Mouse (Mus musculus) layer of hippocampus, adult 9-11 months (tissue): ENCODE measurements around the gene Mrpl33.
"Not testable (repeated sequence)": the region's sequence is repeated elsewhere in the genome, so short reads cannot be mapped to it uniquely, and the experiment has no call there.

Experiments
- DNase-seq: peaks from one replicate; pipeline ENCODE4 v3.0.0; 2022

The Mrpl33 gene

DNA sequence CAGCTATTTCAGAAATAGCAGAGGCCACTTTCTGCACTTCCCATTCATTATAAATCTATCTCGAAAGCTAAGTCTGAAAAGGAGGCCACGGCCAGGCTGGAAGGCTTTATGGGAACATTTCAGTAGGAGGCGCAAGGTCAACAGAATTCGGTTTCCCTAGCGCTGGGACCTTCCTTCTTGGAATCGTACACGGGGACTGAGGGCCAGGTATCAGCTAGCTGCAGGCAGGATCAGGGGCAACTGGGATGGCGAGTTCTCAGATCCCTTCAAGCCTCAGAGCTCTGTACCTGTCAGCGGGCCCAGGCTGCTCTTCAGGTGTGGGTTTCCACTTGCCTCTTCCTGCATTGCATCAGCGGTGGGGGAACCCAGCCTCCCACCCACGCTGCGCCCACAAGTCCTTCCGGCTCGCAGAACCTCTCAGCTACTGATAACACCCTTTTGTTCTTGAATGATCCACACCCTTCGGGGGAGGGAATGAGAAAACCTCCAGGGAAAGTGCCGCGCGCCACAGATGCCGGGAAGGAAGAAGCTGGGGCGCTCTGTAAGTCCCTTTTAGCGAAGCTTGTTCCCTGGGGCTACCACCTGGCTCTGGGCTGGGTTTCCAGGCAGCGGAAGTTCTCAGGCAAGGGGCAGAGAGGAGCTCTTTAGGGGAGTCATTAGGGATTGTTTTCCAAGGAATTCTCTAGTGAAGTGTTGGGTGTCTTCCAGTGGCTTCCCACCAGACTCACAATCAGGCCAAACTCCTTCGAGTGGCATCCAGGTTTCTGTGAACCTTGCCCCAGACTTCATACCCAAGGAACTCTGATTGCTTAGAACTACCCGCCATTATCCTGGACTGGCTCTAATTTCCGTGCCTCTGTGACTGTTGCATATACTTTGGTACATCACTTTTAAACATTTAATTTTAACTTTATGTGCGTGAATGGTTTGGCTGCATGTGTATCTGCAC is at the start of gene Mrpl33:
TSS of gene Mrpl33 (plus strand) at position 455 of the 949 bp plus-strand sequence.
- DNase-seq, result peak; percentile 23

DNA sequence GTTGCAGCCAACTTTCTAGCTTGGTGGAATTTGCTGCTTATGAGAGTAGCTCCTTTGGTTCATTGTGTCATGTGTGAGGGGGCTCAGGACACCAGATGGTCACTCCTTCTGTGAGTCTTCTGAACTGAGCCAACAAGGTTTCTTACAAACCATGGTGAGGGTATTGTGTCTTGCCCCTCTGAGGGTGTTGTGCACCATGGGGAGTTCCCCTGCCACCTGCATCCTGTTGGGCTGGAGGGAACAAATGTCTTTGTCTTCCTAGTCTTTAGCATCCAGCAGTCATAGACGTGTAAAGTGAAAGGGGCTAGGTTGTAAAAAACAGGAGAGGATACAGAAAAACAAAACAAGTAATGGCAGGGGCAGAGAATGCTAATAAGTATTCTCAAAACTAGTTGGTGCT is 37.3 kb upstream of the Mrpl33 start:
- no peak for DNase-seq

DNA sequence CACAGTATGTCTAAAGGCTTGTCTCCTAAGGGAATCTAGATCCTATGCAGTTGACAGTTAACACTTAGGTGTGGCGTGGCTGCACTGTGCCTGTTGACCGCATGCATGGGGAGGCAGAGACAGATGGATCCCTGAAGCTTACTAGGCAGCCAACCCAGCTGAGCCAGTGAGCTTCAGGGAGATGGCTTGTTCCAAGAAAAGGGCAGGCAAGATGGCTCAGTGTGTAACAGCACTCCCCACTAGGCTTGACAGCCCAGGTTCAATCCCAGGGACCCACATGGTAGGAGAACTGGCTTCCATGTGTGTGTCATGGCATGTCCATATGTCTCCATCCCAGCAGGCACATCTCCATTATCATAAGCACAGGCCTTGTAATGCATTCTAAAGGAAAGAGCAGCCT is 36.4 kb upstream of the Mrpl33 start:
- no peak for DNase-seq

DNA sequence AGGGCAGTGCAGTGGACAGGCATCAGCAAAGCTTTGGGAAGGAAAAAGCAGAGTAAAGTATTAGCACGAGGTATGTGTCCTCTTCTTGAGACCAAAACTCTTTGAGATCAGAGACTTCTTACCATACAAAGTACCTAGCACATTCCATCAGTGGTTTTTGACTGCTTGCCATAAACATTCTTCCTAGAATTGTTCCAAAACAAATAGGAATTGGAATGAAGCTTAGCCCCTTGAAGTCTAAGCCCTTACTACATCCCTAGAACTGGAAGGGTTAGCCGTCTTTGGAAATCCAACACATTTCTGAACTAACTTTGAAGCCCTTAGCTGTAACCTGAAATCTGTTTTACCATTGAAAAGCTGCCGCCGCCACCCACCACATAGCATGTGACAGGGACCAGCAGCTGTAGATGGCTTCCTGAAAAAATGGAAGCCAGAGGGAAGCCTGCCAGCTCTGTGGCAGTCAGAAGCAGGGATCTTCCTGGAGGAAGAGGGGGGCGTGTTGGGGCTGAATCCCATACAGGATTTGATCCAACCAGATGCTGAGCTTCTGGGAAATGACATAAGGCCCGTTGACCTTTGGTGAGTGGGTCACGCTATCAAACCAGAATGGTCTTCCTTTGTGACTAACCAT is 34.6 kb upstream of the Mrpl33 start:
- peak; percentile 81 for DNase-seq

DNA sequence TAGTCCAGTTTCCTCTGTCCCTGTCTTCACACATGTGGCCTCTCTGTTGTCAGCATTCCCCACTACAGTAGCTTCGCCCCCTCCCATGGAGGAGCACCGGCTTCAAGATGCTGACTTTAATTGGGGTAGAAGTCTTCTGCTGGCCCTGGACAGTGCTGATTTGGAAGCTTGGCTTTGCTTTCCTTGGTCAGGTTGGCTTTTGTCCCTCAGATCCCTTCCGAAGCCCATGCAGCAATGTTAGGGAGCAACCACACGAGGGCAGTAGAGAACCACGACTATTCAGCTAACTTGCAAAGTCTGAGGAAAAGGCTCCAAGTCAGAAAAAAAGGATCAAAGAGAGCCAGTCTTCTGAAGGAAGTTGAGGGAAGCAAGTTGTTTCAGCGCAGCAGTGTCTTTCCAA is 33.2 kb upstream of the Mrpl33 start:
- DNase-seq, result peak; percentile 55

DNA sequence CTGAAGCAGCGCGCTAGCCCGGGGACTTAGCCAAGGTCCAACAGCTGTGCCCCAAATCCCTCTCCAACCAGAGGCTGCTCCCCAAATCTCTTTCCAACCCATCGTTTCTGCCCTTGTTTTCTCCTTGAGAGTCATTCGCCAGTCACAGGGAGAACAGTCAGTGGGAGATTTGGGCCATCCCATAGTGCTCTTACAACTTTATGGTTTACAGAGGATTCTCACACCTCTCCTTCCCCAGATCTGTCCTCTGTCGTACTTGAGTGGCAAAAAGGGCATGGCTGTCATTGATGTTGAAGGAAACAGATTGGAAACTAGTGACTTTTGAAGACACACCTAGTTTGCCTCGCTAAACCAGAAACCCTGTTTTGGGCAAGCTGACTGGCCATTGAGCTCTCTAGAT is 32.8 kb upstream of the Mrpl33 start:
- no peak for DNase-seq

DNA sequence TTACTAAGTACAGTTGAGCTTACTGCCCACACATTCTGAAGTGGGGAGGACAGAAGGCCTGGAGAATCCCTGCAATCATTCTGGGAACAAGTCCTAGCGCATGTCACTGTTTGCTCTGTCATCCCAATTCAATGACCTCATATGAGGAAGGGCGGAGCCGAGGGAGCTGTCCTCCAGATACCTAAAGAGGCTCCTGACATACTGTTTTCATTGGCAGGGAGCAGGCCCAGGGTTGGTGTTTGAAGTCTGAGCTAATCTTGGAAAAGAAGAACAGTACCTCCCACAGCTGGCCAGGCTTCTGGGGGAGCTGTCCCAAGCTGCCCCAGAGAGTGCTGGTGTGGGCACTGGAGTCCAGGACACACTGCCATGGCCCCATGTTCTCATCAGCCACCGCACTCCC is 31.8 kb upstream of the Mrpl33 start:
- no peak for DNase-seq

DNA sequence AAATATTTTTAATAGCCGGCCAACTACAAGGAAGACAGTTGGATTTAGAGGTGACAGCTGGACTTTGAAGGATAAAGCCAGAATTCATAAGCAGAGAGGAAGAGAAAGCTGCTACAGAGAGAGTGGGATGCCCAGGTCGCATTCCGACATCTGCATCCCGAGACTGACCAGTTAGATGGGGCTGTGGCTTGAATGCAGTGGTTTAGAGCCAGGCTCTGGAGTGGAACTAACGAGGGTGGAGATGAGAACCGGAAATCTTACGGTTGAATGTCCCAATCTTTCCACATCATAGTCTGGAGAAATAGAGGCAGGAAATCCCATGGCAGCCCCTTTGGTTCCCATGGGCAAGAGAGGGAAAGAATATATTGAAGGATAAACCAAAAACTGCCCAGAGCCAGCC is 30.7 kb upstream of the Mrpl33 start:
- no peak for DNase-seq

DNA sequence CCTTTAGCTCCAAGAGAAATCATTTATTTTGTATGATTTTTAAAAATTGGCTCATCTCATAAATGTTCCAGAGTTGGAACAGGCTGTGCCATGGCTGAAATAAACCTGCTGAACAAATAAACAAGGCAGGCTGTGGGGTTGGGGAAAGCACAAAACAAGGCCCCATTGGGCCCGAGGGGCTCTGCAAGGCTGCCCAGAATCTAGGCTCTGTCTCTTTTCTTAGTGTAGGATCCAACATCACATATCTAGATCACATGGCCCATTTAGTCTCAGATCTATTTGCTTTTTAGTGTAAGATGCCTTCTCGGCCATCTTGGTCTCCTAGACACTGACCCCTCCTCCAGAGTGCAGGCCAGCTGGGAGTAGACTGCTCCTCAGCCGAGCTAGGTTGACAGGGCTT is 30.3 kb upstream of the Mrpl33 start:
- DNase-seq, result no peak

DNA sequence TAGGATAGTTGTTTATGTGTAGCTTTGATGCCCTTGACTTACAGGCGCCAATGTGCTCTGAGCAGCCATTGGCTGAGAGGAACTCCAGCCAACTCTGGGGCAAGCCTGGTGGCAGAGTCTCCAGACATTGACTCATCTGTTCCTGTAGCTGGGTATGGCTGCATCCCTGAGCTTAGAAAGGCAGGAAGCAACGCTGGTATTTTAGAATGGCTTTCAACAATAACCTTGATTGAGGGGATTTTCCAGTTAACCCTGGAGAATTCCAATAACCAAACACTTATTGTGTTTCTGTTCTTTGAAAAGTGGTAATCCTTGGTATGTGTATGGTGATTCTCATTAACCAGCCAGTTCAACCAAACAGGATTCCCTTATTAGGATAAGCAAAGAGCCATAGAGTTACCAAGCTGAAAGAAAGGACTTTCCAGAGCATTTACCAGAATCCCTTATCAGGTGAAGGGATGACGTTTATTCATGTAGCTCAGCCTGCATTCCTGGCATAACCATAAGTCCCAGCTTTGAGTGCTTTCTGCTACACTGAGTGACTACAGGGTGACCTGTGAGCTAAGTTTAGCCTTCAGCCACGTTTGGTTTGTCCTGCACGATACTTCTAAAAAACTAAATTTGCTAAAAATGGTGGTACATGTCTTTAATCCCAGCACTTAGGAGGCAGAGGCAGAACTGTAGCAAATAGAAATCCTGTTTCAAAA is 28.6 kb upstream of the Mrpl33 start:
- no peak for DNase-seq

DNA sequence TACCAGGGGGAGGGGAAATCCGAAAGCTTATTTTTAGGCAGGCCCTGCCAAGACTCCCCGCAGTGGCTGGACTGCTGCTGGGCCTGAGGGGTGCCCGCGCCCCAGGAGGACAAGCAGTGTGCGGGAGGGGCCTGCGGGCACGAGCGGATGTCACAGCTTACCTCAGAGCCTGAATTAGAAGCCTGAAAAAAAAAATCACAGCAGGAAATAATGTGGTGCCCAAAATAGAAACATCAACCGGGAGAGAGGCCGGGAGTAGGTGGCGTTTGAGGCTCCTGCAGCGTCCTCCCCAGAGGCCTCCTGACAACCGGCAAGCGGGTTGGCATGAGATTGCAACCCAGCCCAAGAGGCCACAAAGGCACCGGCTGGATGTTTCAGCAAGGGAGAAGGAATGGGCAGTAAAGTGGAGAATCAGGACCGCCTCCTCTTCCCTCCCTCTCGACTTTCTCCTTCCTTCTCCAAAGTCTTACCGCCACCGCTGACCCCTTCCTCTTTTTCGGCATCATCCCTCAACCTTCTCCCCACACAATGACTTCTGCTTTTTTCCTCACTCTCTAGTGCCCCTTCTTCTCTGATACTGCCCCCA is 25.6 kb upstream of the Mrpl33 start:
- DNase-seq, result peak; percentile 55

DNA sequence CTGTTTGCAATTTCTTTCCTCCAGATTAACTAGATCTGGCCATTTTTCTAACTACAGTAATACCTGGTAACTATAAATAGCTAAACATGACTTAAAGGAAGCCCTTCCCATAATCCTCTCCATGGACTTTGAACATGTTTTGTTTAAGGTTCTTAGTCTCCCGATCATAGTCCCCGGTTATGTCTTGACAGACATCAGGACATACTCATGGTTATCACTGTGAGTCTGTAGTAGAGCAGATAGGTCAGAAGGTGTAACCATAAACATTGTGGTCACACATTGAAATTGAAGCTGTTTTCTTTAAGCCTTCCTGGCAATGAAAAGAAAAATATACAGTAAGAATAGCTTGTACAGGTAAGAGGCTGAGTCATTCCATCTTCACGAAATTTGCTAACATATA is 23.0 kb upstream of the Mrpl33 start:
- no peak for DNase-seq

DNA sequence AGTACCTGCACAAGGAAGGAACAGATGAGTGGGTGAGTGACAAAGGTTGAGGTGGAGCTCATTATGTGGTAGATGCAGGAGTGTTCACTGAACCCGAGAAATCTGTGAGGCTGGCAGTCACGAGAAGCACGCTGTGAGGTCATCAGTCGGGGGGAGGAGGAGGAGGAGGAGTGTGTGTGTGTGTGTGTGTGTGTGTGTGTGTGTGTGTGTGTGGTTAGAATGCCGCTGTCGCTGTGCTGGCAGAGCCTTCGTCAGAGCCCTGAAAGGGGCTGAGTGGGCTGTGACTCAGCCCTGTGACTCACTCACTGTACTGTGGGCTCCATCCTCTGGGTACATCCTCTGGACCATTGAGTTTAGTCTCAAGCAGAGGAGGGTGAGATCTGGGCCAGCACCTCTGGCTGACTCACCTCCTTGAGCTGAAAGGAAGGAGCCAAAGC is 20.2 kb upstream of the Mrpl33 start:
- peak; percentile 53 for DNase-seq

DNA sequence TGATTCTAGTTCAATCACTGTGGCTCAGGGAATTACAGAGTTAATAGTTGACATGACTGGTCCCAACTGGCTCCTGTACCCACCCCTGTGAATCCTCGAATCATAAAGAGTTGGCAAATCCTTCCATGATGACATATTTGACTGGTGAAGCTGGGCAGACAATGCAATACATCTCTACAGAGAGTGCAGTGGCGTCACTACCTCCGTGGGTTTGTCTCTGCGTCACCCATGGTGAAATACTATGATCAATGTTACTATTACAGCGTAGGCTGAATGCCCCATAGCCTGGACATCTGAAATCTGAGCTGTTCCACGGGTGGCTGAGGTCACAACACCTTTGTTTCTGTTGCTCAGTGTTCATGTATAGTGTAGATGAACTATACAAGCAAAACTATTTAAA is 15.5 kb upstream of the Mrpl33 start:
- no peak for DNase-seq

DNA sequence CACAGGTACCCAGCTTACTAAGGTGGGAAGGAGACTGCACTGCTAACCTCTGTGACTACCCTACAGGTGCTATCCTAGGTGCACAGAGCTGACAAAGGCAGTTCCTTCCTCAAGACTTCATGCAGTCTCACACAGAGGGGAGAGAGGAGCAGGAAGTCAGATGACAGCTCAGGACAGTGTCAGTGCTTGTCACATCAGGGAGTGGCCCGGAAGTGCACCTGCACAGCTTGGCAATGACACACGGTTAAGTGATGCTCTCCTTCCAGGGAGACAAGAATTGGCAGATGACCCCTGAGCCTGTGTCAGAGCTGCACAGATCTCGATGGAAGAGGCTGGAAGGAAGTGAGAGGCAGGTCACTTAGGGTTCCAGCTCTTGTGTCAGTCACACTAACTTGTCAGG is 14.8 kb upstream of the Mrpl33 start:
- DNase-seq, result no peak

DNA sequence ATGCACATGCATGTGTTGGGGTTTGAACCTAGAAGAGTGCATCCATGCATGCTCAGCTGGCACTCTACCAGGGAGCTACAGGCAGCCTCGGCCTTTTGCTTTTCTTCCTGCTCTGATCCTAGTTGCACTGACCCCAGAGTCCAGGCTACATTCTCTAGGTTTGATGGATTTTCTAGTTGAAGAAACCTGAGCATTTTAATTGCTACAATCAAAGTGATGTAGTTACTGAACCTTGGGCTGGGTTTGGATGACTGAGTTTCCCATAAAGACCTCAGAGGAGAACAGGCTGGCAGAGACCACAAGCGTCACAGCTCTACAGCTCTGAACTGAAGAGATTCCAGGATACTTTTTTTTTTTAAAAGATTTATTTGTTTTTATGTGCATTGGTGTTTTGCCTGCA is 13.5 kb upstream of the Mrpl33 start:
- DNase-seq, result no peak

DNA sequence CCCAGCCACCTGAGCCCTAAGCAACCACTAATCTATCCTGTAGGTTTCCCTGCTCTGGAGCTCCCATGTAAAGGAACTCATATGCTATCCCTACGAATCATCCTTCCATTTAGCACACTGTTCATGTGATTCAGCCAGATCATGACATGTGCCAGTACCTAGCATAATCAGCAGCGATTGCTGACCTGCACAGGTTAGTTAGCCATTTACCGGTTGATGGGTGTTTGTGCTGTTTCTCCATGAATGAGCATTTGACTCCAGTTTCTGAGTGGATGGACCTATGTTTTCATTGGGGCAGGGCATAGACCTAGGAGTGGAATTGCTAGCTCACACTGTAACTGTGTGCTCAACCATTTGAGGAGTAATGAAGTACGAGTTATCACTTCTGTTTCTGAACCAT is 11.2 kb upstream of the Mrpl33 start:
- DNase-seq, result no peak

DNA sequence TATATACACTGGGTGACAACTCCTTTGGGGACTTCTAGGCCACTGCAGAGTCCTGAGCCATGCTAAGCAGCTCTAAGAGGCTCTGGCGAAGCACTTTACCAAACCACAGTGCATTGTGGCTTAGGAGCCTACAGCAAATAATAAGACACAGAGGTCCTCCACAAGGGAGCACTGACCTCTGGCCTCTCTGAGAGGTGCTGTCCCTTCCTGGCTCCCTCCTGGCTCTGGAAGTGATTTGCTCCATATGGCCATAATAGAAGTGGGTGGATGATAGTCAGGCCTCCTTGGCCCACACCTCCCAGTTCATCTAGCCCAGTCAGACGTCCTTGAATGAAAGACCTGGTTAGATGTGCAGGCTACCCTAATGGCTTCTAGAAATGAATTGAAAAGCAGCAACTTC is 8.7 kb upstream of the Mrpl33 start:
- DNase-seq, result no peak

DNA sequence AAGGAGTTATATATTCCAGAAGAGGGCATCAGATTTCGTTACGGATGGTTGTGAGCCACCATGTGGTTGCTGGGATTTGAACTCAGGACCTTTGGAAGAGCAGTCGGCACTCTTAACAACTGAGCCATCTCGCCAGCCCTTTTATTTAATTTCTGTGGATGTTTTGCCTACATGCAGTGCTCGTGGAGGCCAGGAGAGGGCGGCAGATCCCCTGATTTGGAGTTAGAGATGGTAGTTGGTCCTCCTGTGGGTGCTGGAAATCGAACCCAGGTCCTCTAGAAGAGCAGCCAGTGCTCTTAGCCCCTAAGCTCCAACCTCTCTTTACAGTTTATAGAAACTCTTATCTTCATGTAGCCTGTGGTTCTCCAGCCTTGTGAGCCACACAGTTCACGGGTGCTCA is 8.1 kb upstream of the Mrpl33 start:
- DNase-seq, result not testable (repeated sequence)

DNA sequence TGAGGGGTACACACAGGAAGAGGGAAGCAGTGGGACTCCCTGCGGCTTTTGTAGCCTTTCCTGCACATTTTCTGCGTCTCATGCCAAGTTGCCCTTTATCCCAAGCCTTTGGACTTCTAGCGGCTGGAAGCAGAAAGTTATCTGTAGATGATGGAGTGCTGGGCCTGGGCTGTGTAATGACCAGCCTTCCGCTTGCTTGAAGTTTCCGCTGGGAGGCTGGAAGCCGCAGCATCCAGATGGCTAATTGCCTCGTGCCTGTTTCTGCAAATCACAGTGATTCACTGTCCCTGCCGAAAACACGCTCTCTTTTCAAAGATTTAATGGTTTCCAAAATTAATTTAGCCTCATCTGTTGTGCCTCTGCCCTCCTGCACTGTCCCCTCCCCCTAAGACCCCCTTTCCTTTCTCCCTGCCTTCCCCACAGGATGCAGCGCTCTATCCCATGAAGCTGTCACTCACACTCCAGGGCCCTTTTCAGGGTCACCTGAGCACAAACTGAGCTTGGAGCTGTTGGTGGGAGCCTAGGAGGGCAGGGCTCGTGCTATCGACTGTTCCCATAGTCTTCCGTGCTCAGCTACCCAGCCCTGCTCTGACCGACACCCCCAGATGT is 6.9 kb upstream of the Mrpl33 start:
- DNase-seq, result no peak

DNA sequence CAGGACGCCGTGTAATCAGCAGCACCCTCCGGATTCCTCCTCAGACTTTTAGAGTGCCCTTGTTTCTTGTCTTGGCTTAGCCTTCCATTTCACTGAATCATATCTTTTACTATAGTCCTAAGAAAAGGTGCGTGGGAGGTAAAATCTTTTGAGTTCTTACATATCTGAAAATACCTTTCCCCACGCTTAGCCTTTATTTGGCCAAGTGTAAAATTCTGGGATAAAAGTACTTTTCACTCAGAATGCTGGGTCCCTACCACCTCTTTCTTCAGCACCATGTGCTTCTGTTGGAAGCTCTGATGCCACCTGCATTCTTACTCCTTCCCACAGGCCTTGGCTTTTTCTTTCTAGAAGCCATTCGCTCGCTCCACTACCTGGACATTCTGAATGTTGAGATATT is 5.6 kb upstream of the Mrpl33 start:
- no peak for DNase-seq

DNA sequence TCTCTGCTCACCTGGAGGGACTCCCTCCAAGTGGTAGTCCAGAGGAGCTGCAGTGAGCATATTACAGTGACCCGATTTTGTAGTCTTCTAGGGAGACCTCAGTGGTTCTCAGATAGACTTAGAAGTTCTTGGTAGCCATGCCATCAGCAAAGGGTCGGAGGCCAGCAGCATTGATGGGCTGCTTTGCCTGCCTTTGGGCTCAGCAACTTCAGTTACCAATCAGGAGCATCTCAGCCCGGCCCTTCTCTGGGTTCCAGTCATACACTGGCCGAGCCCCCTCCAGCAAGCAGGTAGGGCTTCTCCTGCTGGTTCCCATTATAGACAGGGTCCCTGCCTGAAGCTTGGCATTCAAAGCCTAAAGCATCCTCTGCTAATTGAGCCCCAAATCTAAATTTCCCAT is 867 bp upstream of the Mrpl33 start:
- no peak for DNase-seq

DNA sequence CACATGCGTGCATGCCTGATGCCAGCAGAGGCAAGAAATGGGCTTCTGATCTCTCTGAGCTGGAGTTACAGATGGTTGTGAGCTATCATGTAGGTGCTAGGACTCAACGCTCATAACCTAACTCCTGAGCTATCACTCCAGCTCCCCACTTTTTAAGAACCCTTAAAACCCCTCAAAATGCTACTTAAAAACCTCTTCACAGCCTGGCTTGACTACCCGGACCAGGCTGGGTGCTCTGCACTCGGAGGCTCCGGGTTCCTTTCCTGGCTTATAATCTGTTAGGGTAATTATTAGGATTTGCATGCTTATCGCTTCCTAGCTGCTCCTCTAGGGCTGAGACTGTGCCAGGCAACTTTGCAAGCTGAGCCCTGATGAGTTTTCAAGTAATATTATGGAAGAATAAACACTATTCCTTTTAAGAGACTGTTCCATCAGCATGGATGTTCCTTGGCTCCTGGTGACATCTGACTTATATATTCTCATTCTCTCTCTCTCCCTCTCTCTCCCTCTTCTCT is 752 bp downstream of the Mrpl33 start:
- DNase-seq, result no peak
